Mouse (Mus musculus): ENCODE measurements around the gene Tatdn3. TPM values are rescaled to one million over a fixed set of nuclear protein-coding genes. Genes with fewer than 3 reads are reported as not detected.
"Not testable (repeated sequence)": the region's sequence is repeated elsewhere in the genome, so short reads cannot be mapped to it uniquely, and the experiment has no call there.

Tatdn3 gene
- polyA plus RNA-seq, 1 experiment from 2014 or later: 20.2 TPM

DNA sequence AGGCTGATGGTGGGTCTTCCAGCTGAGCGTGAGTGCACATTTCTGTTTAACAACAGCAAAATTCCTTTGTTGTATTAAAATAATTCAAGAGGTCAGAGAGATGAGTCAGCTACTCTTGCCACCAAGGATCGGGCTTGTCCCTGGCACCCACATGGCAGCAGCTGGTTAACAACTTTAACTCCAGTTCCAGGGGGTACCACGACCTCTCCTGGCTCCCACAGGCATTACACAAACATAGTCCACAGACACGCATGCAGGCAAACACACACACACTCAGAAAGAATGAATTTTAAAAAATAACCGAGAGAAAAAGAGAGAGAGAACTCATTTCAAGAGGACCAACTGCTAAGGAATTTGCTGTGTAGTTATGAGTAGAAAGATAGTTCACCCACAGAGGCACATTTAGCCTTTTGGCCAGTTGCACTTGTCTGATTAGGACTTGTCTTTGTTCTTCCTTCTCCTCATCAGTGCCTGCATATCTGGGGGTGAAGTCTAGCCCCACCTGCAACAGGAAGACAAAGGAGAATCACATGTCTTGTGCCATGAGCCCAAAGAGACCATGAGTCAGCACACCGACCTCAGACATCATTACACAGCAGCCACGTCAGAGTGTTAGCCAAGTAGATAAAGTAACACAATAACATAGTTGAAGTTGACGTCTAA is 7.7 kb downstream of the Tatdn3 start:
- H3K4me1 ChIP-seq (replicated peaks): no peaks in the 10 kb centered on the region
- H3K27me3 ChIP-seq: no peaks in the 10 kb centered on the region
- no peak overlapping the region for H3K4me3 ChIP-seq
- H3K9ac ChIP-seq: no peak overlapping the region
- H3K27ac ChIP-seq: no peak overlapping the region
- ATAC-seq (replicated peaks; ENCODE audit: insufficient number of reproducible peaks, insufficient read depth, low FRiP score, low read depth): no peak
- H3K4me2 ChIP-seq: no peak overlapping the region
- WGBS: 63% methylated on average over 8 of the region's 8 CpGs
- H3K36me3 ChIP-seq: no peaks in the 10 kb centered on the region
- H3K9me3 ChIP-seq (replicated peaks): no peaks in the 10 kb centered on the region

DNA sequence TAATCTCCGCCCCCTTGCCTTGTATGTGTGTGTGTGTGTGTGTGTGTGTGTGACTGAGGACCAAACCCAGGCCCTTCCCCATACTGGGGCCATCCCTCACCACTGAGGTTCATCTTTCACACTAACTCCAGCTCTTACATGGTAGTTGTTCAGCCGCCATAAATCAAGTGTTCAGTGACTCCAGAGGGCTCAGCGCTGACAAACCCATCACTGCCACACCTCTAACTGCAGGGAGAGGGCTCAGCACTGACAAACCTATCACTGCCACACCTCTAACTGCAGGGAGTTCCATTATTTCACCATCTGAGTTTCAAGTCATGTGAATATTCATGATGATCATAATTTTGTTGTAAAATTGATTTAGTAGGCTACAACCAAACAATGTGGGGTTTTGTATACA is 9.2 kb downstream of the Tatdn3 start:
- Histone ChIP-seq H3K4me3 (no peak overlapping the region), H3K4me1 (replicated peaks) (no peaks in the 10 kb centered on the region), H3K9ac (no peak overlapping the region), H3K9me3 (replicated peaks) (no peaks in the 10 kb centered on the region), H3K36me3 (no peaks in the 10 kb centered on the region), H3K4me2 (no peak overlapping the region), H3K27ac (no peak overlapping the region), H3K27me3 (no peaks in the 10 kb centered on the region)
- WGBS: 61% methylated on average over 3 of the region's 3 CpGs
- no peak for ATAC-seq (replicated peaks; ENCODE audit: insufficient number of reproducible peaks, insufficient read depth, low FRiP score, low read depth)

DNA sequence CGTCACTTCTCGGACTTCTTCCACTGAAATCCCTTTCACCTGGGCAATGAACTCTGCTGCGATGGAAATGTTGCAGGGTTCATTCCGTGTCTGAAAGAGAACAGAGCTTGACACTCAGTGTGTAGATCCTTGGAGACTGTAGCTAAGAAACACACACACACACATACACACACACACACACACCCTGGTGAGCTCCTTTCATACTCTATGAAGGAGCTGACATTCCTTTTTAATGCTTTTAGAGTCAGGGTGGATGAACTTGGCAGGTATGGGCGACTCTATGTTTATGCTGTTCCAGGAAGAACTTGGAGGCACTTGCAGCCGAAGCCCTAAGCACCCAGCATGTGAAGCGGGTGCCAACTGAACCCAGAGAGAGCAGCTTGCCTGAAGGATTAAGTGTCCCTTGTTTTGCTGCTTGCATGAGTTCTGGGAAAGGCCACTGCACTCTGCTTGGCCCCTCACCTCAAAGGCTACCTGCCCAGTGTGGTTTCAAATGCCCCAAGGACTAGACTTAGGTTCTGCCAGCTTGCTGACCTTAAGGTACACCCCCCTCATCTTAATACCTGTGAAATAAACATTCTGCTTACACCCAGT is 16.4 kb downstream of the Tatdn3 start:
- 64% methylated on average over 7 of the region's 7 CpGs for WGBS
- Histone ChIP-seq H3K4me2 (no peak overlapping the region), H3K9me3 (replicated peaks) (no peaks in the 10 kb centered on the region), H3K36me3 (no peaks in the 10 kb centered on the region), H3K9ac (no peak overlapping the region), H3K4me3 (no peak overlapping the region), H3K27me3 (no peaks in the 10 kb centered on the region), H3K4me1 (replicated peaks) (no peaks in the 10 kb centered on the region), H3K27ac (no peak overlapping the region)
- ATAC-seq (replicated peaks; ENCODE audit: insufficient number of reproducible peaks, insufficient read depth, low FRiP score, low read depth): no peak

DNA sequence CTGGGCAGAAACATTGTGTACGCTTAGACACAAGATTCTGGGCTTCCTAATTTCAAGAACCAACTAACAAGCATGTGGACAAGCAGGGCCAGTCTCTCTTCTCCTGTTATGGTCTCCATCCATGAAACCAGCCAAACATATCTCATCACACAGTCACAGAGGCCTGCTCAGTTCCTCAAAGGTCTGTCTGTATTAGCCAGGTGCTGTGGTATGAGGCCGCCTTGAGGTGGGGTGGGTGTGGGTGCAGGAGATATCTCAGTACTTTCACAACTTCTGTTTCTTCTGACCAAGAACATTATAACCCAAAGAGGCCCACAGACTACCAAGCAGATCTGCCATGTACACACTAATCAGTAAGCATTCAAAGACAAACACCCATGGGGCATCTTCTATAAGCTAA is 17.5 kb downstream of the Tatdn3 start:
- no peak for ATAC-seq (replicated peaks; ENCODE audit: insufficient number of reproducible peaks, insufficient read depth, low FRiP score, low read depth)
- Histone ChIP-seq H3K4me2 (no peak overlapping the region), H3K27ac (no peak overlapping the region), H3K9ac (no peak overlapping the region), H3K4me1 (replicated peaks) (no peaks in the 10 kb centered on the region), H3K36me3 (no peaks in the 10 kb centered on the region), H3K9me3 (replicated peaks) (no peaks in the 10 kb centered on the region), H3K27me3 (no peaks in the 10 kb centered on the region), H3K4me3 (no peak overlapping the region)
- WGBS: 95% methylated on average over 2 of the region's 2 CpGs

DNA sequence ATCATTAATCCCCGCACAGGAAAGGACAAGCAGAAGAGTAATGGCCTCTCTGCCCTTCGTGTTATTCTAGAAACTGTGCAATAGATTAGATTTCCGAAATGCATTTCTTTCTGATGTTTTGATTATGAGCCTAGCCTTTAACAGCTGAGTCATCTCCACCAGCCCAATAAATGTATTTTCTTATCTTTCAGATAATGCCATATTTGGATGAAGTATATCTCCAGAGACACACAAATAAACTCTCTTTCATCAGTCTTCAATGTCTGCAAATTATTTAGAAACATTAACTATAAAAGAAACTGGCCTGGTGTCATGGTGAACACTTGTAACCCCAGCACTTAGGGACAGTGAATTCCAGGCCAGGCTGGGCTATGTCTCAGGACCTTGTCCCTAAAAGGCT is 20.0 kb downstream of the Tatdn3 start:
- Histone ChIP-seq H3K4me2 (no peak overlapping the region), H3K27ac (no peak overlapping the region), H3K9me3 (replicated peaks) (no peaks in the 10 kb centered on the region), H3K9ac (no peak overlapping the region), H3K36me3 (no peaks in the 10 kb centered on the region), H3K4me3 (no peak overlapping the region), H3K27me3 (no peaks in the 10 kb centered on the region), H3K4me1 (replicated peaks) (no peaks in the 10 kb centered on the region)
- WGBS: 45% methylated on average over 3 of the region's 3 CpGs
- ATAC-seq (replicated peaks; ENCODE audit: insufficient number of reproducible peaks, insufficient read depth, low FRiP score, low read depth): no peak

DNA sequence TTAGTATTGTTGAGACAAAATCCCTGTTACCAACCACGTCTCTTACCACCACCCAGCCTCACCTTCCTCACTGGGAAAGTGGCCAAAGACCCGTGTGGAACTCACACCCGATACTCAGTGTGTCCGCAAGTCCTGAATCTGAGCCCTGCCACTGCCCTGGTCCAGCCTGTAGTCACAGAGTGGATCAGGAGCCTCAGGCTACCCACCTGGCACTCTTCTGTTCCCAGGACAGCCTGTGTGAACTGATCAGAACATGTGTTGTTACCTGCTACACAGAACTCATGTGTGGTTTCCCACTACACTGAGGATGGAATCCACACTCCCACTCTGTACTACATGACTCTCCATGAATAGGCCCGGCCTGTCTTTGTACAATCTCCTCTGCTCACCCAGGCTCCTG is 20.6 kb downstream of the Tatdn3 start:
- Histone ChIP-seq H3K4me2 (no peak overlapping the region), H3K27ac (no peak overlapping the region), H3K36me3 (no peaks in the 10 kb centered on the region), H3K4me3 (no peak overlapping the region), H3K9ac (no peak overlapping the region), H3K9me3 (replicated peaks) (no peaks in the 10 kb centered on the region), H3K4me1 (replicated peaks) (no peaks in the 10 kb centered on the region), H3K27me3 (no peaks in the 10 kb centered on the region)
- no peak for ATAC-seq (replicated peaks; ENCODE audit: insufficient number of reproducible peaks, insufficient read depth, low FRiP score, low read depth)
- 73% methylated on average over 5 of the region's 5 CpGs for WGBS

DNA sequence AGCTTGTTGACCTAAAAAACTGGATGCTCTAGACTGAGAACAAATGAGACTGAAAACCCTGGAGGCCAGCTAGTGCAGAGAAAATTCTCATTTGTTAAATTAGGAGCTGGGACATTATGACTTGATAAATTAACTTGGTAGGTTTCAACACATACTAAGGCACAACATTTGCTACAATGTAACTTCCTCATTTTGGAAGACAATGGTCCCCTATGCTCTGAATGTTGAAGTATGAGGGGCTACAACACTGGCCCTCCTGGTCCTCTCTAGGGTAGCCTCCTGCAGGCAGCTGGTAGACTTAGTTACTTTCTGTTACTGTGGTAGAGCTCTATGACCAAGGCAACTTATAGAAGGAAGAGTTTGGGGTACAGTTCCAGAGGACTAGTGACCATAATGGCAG is 21.4 kb downstream of the Tatdn3 start:
- H3K27me3 ChIP-seq: no peaks in the 10 kb centered on the region
- H3K9ac ChIP-seq: no peak overlapping the region
- H3K4me2 ChIP-seq: no peak overlapping the region
- no peak overlapping the region for H3K4me3 ChIP-seq
- ATAC-seq (replicated peaks; ENCODE audit: insufficient number of reproducible peaks, insufficient read depth, low FRiP score, low read depth): no peak
- H3K4me1 ChIP-seq (replicated peaks): no peaks in the 10 kb centered on the region
- H3K9me3 ChIP-seq (replicated peaks): no peaks in the 10 kb centered on the region
- no peaks in the 10 kb centered on the region for H3K36me3 ChIP-seq
- no peak overlapping the region for H3K27ac ChIP-seq

- no peak for ATAC-seq (replicated peaks; ENCODE audit: insufficient number of reproducible peaks, insufficient read depth, low FRiP score, low read depth)
- H3K36me3 ChIP-seq: no peaks in the 10 kb centered on the region
- H3K27me3 ChIP-seq: no peaks in the 10 kb centered on the region
- no peak overlapping the region for H3K27ac ChIP-seq
- no peaks in the 10 kb centered on the region for H3K9me3 ChIP-seq (replicated peaks)
- H3K4me3 ChIP-seq: no peak overlapping the region
- H3K9ac ChIP-seq: no peak overlapping the region
- H3K4me1 ChIP-seq (replicated peaks): no peaks in the 10 kb centered on the region
- H3K4me2 ChIP-seq: no peak overlapping the region
- WGBS: 86% methylated on average over 4 of the region's 4 CpGs
Observed at GRCm38 (mm10) chr1:191037999-191038398, 24.7 kb downstream of the Tatdn3 start.

DNA sequence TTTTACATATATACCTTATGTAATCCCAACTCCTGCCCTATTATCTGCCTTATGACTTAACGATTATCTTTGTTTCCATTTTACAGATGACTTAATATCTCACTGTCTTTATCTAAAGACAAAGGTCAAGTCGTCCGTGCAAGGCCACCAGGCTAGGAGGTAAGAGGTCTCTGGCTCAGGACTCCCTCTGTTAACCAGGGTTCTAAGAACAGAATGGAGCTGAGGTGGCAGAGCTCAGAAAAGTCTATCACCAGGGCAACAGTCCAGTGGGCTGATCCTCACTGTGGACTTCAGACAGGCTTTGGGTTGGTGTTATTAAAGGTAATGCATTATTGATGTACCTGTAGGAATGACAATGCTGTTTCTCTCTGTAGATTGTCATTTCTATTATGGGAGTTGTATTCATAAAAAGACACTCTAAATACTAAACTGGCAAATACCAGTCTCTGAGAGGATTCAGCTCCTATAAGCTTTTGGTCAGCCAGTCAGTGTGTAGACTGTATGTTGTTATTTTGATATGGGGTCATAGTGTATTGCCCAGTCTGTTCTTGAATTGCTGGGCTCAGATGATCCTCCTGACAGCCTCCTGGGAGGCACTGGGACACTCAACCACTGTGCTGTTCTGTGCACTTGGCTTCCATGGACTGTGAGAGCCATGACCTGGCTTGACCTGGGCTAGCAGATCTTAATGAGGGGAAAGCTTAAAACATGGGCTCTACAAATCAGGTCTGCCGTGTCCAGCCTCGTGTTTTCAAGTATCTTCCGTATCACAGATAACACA is 26.0 kb downstream of the Tatdn3 start, which contains the start of gene Spata45:
Gene Spata45, plus strand, starts transcription at position 86 of the 781 bp plus-strand sequence.
- Histone ChIP-seq H3K27me3 (no peaks in the 10 kb centered on the region), H3K27ac (no peak within 1 kb of the TSS), H3K9ac (no peak within 1 kb of the TSS), H3K4me3 (no peak within 1 kb of the TSS), H3K36me3 (no peaks in the 10 kb centered on the region), H3K4me1 (replicated peaks) (no peaks in the 10 kb centered on the region), H3K4me2 (no peak within 1 kb of the TSS), H3K9me3 (replicated peaks) (no peaks in the 10 kb centered on the region)
- ATAC-seq (replicated peaks; ENCODE audit: insufficient number of reproducible peaks, insufficient read depth, low FRiP score, low read depth): no peak
- 65% methylated on average over 6 of the region's 6 CpGs for WGBS

GRCm38 (mm10) chr1:191035649-191036048 is 27.1 kb downstream of the Tatdn3 start:
- no peak overlapping the region for H3K27ac ChIP-seq
- 41% methylated on average over 4 of the region's 4 CpGs for WGBS
- no peak overlapping the region for H3K4me2 ChIP-seq
- H3K9ac ChIP-seq: no peak overlapping the region
- H3K36me3 ChIP-seq: no peaks in the 10 kb centered on the region
- ATAC-seq (replicated peaks; ENCODE audit: insufficient number of reproducible peaks, insufficient read depth, low FRiP score, low read depth): no peak
- H3K4me3 ChIP-seq: no peak overlapping the region
- H3K4me1 ChIP-seq (replicated peaks): no peaks in the 10 kb centered on the region
- no peaks in the 10 kb centered on the region for H3K9me3 ChIP-seq (replicated peaks)
- H3K27me3 ChIP-seq: no peaks in the 10 kb centered on the region

DNA sequence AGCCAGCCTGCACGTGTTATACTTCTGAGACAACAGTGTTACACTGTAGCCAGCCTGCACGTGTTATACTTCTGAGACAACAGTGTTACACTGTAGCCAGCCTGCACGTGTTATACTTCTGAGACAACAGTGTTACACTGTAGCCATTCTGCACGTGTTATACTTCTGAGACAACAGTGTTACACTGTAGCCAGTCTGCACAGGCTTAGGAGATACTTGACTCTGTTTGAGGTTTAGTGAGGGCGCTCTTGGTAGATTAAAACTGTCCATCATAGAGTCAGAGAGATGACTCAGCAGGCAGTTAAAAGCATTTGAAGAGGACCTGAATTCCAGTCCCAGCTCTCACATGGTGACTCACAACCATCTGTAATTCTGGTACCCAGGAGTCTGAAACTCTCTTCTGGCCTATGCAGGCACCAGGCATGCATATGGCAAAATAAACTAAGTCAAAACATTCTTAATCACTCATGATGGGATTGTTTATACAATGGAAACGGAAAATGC is 31.8 kb downstream of the Tatdn3 start:
- not testable (repeated sequence) for H3K4me2 ChIP-seq; H3K9me3 ChIP-seq (replicated peaks); H3K9ac ChIP-seq; H3K27me3 ChIP-seq; H3K4me3 ChIP-seq; ATAC-seq (replicated peaks; ENCODE audit: insufficient number of reproducible peaks, insufficient read depth, low FRiP score, low read depth); H3K36me3 ChIP-seq; H3K4me1 ChIP-seq (replicated peaks); H3K27ac ChIP-seq
- WGBS: 55% methylated on average over 6 of the region's 6 CpGs
